Mouse (Mus musculus) neutrophil, adult 5-6 weeks (primary cell): ENCODE results near the gene Mitd1. TPM values are rescaled to one million over a fixed set of nuclear protein-coding genes. Genes with fewer than 3 reads are reported as not detected.

Experiments used
- ATAC-seq: fragments of 151-379, 151-347 bp; 2 replicates; pipeline ENCODE4 v1.8.0; 2017; ENCODE audit warnings: mild to moderate bottlenecking, moderate TSS enrichment; ENCODE audit not compliant: insufficient number of reproducible peaks, poor library complexity, low FRiP score, severe bottlenecking; ENCODE audit errors: extremely low read depth
- total RNA-seq: library from RNA; stranded (forward); fragments of 200-1000 nt; gene quantifications from 2 replicates; pipeline ENCODE4 v1.2.3, GENCODE M21; 2017

Mitd1 gene
- total RNA-seq, 1 experiment from 2014 or later, result 46.7 TPM

DNA sequence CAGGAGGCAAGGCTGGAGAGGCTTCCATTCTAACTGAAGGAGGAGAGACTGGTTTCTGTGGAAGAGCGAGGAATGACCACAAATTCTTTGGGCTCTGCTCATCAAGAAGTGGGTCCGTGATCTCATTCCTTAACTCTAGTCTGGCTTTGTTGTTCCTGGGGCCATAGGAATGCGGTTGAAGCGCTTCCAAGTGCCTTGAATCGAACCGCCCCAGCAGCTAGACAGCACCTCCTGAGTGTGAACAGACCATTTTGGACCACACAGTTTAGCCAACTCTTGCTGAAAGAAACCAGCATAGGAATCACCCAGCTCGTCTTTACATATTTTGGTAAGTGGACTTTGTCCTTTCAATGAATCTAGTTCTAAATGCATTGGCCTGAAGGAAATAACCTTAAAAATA is 18.5 kb downstream of the Mitd1 start, which contains the start of gene Lipt1:
Gene Lipt1, plus strand, starts transcription at position 35 of the 400 bp plus-strand sequence.
- no peak for ATAC-seq

DNA sequence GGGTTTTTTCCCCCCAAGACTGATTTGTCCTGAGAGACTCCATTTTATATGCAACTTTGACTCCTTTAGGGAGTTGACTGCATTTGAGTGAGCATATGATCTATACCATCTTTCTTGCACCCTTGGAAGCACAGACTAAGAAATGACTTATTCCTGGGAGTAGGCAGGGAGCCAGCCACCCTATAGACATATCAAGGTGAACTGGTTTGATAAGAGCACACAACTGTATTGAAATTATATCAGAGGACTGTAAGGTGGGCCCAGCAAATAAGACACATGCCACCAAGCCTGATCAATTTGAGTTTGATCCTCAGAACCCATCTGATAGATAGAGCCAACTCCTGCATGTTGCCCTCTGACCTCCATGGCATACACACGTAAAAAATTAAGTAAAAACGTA is 20.8 kb downstream of the Mitd1 start:
- ATAC-seq, result no peak

DNA sequence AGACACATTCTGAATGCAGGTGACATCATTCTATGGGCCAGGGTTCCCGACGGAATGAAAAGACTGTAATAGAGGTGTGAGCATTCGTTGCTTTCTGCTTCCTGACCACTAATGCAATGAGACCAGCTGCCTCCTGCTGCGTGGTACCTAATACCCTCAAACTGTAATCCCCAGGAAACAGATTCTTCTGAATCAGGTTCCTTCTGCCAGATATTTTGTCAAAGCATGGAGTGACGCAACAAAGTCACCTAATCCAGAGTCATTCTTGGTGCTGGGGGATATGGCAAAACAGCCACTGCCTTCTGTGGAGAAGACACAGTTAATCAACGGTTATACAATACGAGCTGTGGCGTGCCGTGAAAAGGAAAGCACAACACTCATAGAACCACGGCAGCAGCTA is 21.6 kb downstream of the Mitd1 start:
- no peak for ATAC-seq

DNA sequence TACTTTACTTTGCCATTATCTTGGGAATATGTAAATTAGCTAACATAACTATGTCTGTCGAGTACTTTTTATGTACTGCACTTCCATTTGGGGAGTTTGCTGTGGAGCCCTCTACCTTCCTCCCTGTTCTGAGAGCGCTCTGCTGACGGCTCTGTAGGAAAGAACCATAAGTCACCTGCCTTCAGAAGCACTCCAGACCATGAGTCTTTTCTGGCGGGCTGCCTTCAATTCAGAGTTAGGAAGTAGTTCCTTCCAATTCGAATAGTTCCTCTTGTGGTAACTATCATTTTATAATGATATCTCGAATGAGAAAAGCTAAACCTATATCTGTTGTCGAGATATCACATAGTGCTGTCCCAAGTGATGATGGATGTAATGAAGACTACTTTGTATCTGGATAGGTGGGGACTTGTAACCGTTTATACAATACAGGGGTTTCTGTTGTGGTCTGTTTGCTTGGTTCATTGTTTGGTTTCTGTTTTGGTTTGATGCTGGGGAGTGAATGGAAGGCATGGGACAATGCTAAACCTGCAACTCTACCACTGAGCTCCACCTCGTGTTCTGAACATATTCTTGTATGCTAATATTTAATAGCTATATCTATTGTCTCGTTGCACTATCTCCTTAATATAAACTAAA is 22.4 kb downstream of the Mitd1 start:
- ATAC-seq, result no peak

DNA sequence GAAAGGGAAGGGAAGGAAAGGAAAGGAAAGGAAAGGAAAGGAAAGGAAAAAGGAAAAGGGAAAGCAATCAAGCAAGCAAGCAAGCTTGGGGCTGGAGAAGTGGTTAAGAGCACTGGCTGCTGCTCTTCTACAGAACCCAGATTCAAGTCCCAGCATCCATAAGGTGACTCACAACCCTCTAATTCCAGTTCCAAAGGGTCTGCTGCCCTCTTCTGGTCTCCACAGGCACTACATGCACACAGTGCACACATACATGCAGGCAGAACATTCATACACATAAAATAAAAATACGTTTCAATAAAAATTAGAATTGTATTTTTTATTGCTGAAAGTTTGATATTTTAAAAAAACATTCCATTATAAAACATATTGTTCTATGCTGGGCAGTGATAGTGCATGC is 23.2 kb downstream of the Mitd1 start:
- no peak for ATAC-seq

DNA sequence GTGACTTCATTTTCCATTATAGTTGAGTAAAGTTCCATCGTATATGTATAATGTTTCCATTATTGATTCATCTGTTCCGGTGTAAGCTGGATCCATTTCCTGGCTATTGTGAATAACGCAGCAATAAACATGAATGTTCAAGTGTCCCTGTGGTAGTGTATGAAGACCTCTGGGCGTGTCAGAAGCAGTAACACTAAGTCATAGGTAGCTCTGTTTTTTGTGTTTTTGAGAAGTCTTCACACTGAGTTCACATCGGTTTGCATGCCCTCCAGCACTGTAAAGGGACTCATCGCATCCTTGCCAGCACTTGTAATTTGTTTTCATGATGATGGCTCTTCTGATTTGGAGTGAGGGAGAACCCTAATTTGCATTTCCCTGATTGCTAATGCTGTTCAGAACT is 23.9 kb downstream of the Mitd1 start, which contains the start of gene Tsga10:
Gene Tsga10, minus strand, starts transcription at position 144 of the 400 bp plus-strand sequence.
- ATAC-seq, result no peak

DNA sequence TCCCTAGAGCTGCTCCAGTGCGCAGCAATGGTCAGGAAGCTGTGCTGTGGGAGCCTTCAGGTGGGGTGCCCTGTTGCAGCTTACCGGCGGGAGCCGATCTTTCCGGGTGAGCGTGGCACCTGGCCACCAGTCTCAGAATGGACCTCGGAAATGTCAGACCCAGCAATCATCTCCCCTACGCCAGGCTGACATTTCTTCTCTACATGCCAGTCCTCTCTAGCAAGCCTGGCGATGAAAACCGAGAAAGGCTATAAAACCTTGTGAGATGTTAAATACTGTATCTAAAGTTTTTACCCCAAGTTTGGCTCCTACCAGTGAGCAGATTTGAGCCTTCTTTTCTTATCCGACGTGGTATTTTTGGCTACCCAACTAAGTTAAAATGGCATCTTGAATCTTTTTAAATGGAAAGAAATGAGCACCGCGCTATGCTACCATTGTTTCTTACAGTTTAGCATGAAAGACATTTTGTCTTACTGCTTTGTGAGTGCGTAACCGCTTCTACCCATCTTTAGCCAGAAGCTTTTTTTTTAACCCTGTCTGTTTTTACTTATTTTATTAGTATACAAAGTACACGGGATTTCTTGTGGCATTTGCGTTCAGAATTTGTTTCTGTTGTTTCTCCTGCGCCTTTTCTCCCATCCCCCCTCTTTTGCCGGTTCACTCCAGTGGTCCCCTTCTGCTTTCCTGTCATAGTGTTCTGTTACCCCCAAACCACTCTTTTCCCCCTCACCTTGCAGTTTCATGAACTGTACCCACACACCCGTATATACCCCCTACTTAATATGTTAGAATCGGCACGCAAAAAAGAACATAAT is 24.6 kb downstream of the Mitd1 start:
- no peak for ATAC-seq

DNA sequence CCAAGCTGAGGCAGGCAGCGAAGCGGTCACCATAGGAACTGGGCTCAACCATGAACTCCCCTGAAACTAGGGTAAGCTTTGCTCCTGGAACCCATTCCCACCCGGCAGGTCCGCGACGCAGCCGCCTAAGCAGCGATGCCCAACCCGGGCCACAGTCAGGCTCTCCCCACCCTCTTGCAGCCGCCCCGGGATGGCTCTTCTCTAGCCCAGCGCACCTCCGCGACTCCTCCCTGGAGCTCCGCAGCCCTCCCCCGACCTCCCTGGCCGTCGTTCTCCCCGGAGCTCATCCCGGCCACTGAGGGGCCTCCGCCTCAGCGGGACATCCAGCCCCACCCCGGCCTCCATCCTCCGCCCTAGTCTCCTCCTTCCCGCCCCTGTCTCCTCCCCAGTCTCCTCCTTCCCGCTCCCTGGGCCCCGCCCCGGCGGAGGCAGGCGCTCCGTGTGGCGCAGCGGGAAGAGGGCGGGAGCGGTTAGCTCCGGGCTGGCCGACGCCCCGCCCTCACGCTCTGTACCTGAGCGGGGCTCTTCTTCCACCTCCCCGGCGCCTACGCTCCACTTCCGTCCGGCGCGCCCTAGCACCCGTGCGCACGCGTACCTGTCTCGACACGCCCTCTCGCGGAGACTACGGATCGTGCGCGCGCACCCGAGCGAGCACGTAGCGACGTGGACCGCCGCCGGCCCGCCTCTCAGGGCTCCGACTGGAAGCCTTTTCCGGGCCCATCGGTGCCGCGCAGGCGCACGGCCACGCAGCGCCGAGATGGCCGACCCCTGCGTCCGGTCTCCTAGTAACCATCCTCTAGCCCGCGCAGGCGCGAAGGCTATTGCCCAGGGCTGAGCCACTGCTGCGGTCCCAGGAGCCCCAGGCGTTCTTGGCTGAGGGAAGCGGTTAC is 25.5 kb downstream of the Mitd1 start:
- ATAC-seq, result peak; percentile 88

DNA sequence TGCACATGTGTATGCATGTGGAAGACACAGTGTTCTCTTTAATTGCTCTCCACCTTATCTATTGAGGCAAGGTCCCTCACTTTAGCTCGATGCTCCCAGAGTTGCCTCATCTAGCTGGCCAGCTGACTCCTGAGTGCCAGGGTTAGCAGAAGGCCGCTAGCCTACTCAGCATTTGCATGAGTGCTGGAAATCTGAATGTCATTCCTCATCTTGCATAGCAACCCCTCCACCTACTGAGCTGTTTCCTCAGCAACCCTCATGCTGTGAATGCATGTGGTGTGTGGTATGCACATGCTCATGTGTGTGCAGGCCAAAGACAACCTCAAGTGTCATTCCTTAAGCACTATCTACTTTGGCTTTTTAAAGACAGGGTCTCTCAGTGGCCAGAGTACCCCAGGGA is 39.5 kb downstream of the Mitd1 start:
- no peak for ATAC-seq

DNA sequence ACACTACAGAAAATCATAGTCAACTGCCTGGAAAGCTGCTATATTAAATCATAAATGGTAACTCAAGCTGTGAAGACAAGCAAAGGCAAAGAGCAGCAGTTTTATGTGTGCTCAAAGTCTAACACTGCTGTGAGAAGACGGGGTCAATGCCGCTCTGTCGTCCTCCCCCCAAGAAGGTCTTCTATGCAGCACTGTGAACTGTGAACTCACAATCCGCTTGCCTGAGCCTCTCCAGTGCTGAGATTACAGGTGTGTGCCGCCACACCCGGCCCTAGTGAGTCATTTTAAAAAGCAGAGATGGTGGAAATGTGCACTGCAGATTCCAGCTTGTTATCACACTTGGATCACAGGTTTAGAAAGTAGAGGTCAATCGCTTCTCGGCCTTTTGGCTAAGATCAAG is 43.3 kb downstream of the Mitd1 start:
- ATAC-seq, result no peak

DNA sequence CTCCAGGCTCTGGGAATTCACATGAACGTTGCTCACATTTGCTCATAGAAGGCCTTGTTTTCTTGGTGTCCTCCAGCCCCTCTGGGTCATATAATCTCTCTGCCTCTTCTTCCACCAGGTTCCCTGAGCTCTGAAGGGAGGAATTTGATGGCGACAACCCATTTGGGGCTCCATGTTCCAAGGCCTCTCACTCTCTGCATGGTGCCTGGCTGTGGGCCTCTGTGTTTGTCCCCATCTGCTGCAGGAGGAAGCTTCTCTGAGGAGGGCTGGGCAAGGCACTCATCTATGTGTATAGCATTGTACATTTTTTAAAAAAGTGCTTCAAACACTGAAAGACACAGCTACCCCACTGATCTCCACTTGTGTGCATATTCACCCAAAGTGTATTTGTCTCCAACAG is 58.5 kb downstream of the Mitd1 start:
- ATAC-seq, result no peak

Other genes with a start within 250 kb of the Mitd1 start
- 0.12 TPM in 2 replicates for gene 2010300C02Rik, start 170.3 kb downstream of the Mitd1 start, total RNA-seq
- 12.5 and 12.9 TPM in 2 replicates for gene Tsga10, start 24.0 kb downstream of the Mitd1 start, total RNA-seq
- 1.3 and 1.5 TPM in 2 replicates for gene Lipt1, start 18.7 kb downstream of the Mitd1 start, total RNA-seq
- 89.7 and 93.7 TPM in 2 replicates for gene Mrpl30, start 66 bp upstream of the Mitd1 start, total RNA-seq
- not detected in 2 replicates for gene Lyg2, start 26.1 kb upstream of the Mitd1 start, total RNA-seq
- gene Lyg1, start 67.3 kb upstream of the Mitd1 start, total RNA-seq, result not detected in 2 replicates
- gene Txndc9, start 107.5 kb upstream of the Mitd1 start, total RNA-seq, result 59.2 and 63.0 TPM in 2 replicates
- 22.1 and 24.2 TPM in 2 replicates for gene Eif5b, start 107.6 kb upstream of the Mitd1 start, total RNA-seq
- 36.9 and 41.4 TPM in 2 replicates for gene Rev1, start 239.4 kb upstream of the Mitd1 start, total RNA-seq